Comparison of ENCODE assay signal across 8 mouse cellular contexts in genomic region chr6:122309446-122309960, GRCm38 (mm10). TPM values are rescaled to one million over a fixed set of nuclear protein-coding genes. Genes with fewer than 3 reads are reported as not detected.
DNase-seq lines count a peak whose midpoint lies in the region; ATAC-seq and TF ChIP-seq lines count a peak whose summit lies in the region.

No protein-coding gene starts in this region.

- H3K9ac ChIP-seq in lung, embryonic 16.5 days (ENCODE audit: low read length), result peak overlapping the region; percentile 96
- H3K9ac ChIP-seq in limb, embryonic 14.5 days (ENCODE audit: low read depth, low read length, severe bottlenecking), result peak overlapping the region; percentile 80

- H3K9me3 ChIP-seq in lung, embryonic 16.5 days (ENCODE audit: control insufficient read depth, low read length), result no peaks in the 10 kb centered on the region
- H3K9me3 ChIP-seq in erythroblast, embryonic 14.5 days (ENCODE audit: control insufficient read depth, low read length), result no peaks in the 10 kb centered on the region
- H3K9me3 ChIP-seq in limb, embryonic 14.5 days (ENCODE audit: control insufficient read depth, low read length), result no peaks in the 10 kb centered on the region

- DNase-seq in lung, postnatal 4 days, result no peak
- no peak for DNase-seq in limb, embryonic 14.5 days (ENCODE audit: low spot score)
- peak; percentile 51 for DNase-seq in splenic B cell, adult 2 months (ENCODE audit: low read depth, low spot score)
- DNase-seq in gastrocnemius, postnatal 4 days (ENCODE audit: low spot score in 2 of 2), result no peak
- DNase-seq in right cerebral cortex, postnatal 36 days (ENCODE audit: low spot score in 2 of 2), result no peak
- DNase-seq in gastrocnemius, postnatal 25 days, result no peak

- H3K27ac ChIP-seq in lung, embryonic 16.5 days (ENCODE audit: low read length), result peak overlapping the region; percentile 67
- peak overlapping the region; percentile 80 for H3K27ac ChIP-seq in limb, embryonic 14.5 days (replicated peaks; ENCODE audit: low read depth, low read length)

- ATAC-seq in lung, embryonic 16.5 days (ENCODE audit: low read depth), result no peak
- ATAC-seq in limb, embryonic 14.5 days (ENCODE audit: low FRiP score, low read depth), result no peak

- H3K4me1 ChIP-seq in lung, embryonic 16.5 days (replicated peaks; ENCODE audit: control insufficient read depth, insufficient read depth, low read length), result peaks cover 15% of the 10 kb centered on the region
- H3K4me1 ChIP-seq in erythroblast, embryonic 14.5 days (ENCODE audit: control insufficient read depth), result peaks cover 28% of the 10 kb centered on the region
- peaks cover 15% of the 10 kb centered on the region for H3K4me1 ChIP-seq in limb, embryonic 14.5 days (ENCODE audit: control insufficient read depth, insufficient read depth, low read length)

- TF ChIP-seq POLR2A in limb, embryonic 14.5 days (IDR thresholded peaks at IDR 0.05; ENCODE audit: borderline replicate concordance, extremely low read depth, insufficient read depth, insufficient read length), result no peak

- WGBS in lung, embryonic 16.5 days, result 5% methylated on average over 11 of the region's 11 CpGs
- WGBS in limb, embryonic 14.5 days, result 9% methylated on average over 11 of the region's 11 CpGs

- H3K36me3 ChIP-seq in lung, embryonic 16.5 days (ENCODE audit: control insufficient read depth, insufficient read depth, low read length), result peaks cover 12% of the 10 kb centered on the region
- H3K36me3 ChIP-seq in erythroblast, embryonic 14.5 days (ENCODE audit: control insufficient read depth), result peaks cover 38% of the 10 kb centered on the region
- peaks cover 20% of the 10 kb centered on the region for H3K36me3 ChIP-seq in limb, embryonic 14.5 days (ENCODE audit: control insufficient read depth, insufficient read depth, low read length)
- H3K36me3 ChIP-seq in splenic B cell, adult 2 months (ENCODE audit: control insufficient read depth, insufficient read depth, low read length, poor library complexity, severe bottlenecking), result peaks cover 8% of the 10 kb centered on the region; the same call in 1 of the 2 replicates

- peak overlapping the region; percentile 92 for H3K4me2 ChIP-seq in lung, embryonic 16.5 days (ENCODE audit: low read depth, low read length)
- peak overlapping the region; percentile 70 for H3K4me2 ChIP-seq in limb, embryonic 14.5 days (replicated peaks; ENCODE audit: low read depth, low read length, severe bottlenecking)

- H3K4me3 ChIP-seq in lung, embryonic 16.5 days (ENCODE audit: low read length), result peak overlapping the region; percentile 90
- peak overlapping the region; percentile 91 for H3K4me3 ChIP-seq in erythroblast, embryonic 14.5 days (replicated peaks)
- peak overlapping the region; percentile 83 for H3K4me3 ChIP-seq in limb, embryonic 14.5 days (replicated peaks; ENCODE audit: low read length)

- H3K27me3 ChIP-seq in lung, embryonic 16.5 days (ENCODE audit: control insufficient read depth, insufficient read depth, low read depth, low read length), result no peaks in the 10 kb centered on the region
- no peaks in the 10 kb centered on the region for H3K27me3 ChIP-seq in erythroblast, embryonic 14.5 days (ENCODE audit: control insufficient read depth)
- H3K27me3 ChIP-seq in limb, embryonic 14.5 days (ENCODE audit: control insufficient read depth, insufficient read depth, low read length), result no peaks in the 10 kb centered on the region
- no peaks in the 10 kb centered on the region for H3K27me3 ChIP-seq in splenic B cell, adult 2 months (ENCODE audit: control insufficient read depth, insufficient read depth, low read length, poor library complexity, severe bottlenecking)

RNA-seq across cellular contexts. Expression of gene M6pr, which starts 1.0 kb away (rescaled TPM):
- 123 and 126 TPM in 2 replicates for polyA plus RNA-seq in lung, embryonic 16.5 days (2015; fragmentation: Nextera tagmentation; extraction: Ambion mirVana)
- 0.79 and 0.87 TPM in 2 replicates for polyA plus RNA-seq in erythroblast, embryonic 14.5 days (2012)
- 58.9 and 62.6 TPM in 2 replicates for polyA plus RNA-seq in limb, embryonic 14.5 days (2012; rRNA removed)
- polyA plus RNA-seq in limb, embryonic 14.5 days (2014; fragmentation: Nextera tagmentation; extraction: Ambion mirVana), result 84.2 and 89.6 TPM in 2 replicates
- total RNA-seq in gastrocnemius, postnatal 4 days (2021), result 10 to 100 TPM; 44.9 to 45.3 TPM
- 10 to 100 TPM; 20.2 to 20.3 TPM for total RNA-seq in gastrocnemius, postnatal 25 days (2021)

RNA-seq across cellular contexts. Expression of gene Klrg1, which starts 26.8 kb away (rescaled TPM):
- not detected in 2 replicates for polyA plus RNA-seq in lung, embryonic 16.5 days (2015; fragmentation: Nextera tagmentation; extraction: Ambion mirVana)
- not detected in 2 replicates for polyA plus RNA-seq in erythroblast, embryonic 14.5 days (2012)
- 0.05 and 0.12 TPM in 2 replicates for polyA plus RNA-seq in limb, embryonic 14.5 days (2012; rRNA removed)
- 0.28 TPM in 1 of 2 replicates, not detected in the other for polyA plus RNA-seq in limb, embryonic 14.5 days (2014; fragmentation: Nextera tagmentation; extraction: Ambion mirVana)
- total RNA-seq in gastrocnemius, postnatal 4 days (2021), result not detected
- not detected for total RNA-seq in gastrocnemius, postnatal 25 days (2021)

RNA-seq across cellular contexts. Expression of gene Phc1, which starts 30.9 kb away (rescaled TPM):
- 12.9 and 15.4 TPM in 2 replicates for polyA plus RNA-seq in lung, embryonic 16.5 days (2015; fragmentation: Nextera tagmentation; extraction: Ambion mirVana)
- polyA plus RNA-seq in erythroblast, embryonic 14.5 days (2012), result 0.20 and 0.24 TPM in 2 replicates
- 57.3 and 78.6 TPM in 2 replicates for polyA plus RNA-seq in limb, embryonic 14.5 days (2012; rRNA removed)
- polyA plus RNA-seq in limb, embryonic 14.5 days (2014; fragmentation: Nextera tagmentation; extraction: Ambion mirVana), result 24.5 and 27.8 TPM in 2 replicates
- total RNA-seq in gastrocnemius, postnatal 4 days (2021), result 10 to 100 TPM; 24.3 to 24.8 TPM
- 10 to 100 TPM; 16.1 to 17.6 TPM for total RNA-seq in gastrocnemius, postnatal 25 days (2021)

Comparison
In these comparisons a context has a peak if more than half of its experiments do, and no peak if none do; other contexts are left out.
1. RNA of gene M6pr, which starts 1.0 kb away (polyA plus RNA-seq): 123 to 126 TPM in lung, embryonic 16.5 days and 58.9 to 89.6 TPM in limb, embryonic 14.5 days; 0.79 to 0.87 TPM in erythroblast, embryonic 14.5 days; every median in the first group is over 10 times any median in the second.
2. RNA of gene Phc1, which starts 30.9 kb away (polyA plus RNA-seq): 24.5 to 78.6 TPM in limb, embryonic 14.5 days and 12.9 to 15.4 TPM in lung, embryonic 16.5 days; 0.20 to 0.24 TPM in erythroblast, embryonic 14.5 days; every median in the first group is over 10 times any median in the second.
3. Peak in every context shown above with its lines, with median percentiles within 50 percentile points of each other: H3K4me3 ChIP-seq.